Mouse (Mus musculus) lung, postnatal 25 days (tissue): Measurements from ENCODE around the gene Tiprl.

ENCODE experiments used
- DNase-seq: peaks from one replicate; pipeline ENCODE4 v3.0.0; 2022; ENCODE audit warnings: low spot score

Gene Tiprl

GRCm38 (mm10) chr1:165236321-165237298, at the start of gene Tiprl:
Gene Tiprl (minus strand): TSS chr1:165236996.
- DNase-seq = peak; percentile 96

- no peak for DNase-seq
Measured at GRCm38 (mm10) chr1:165284096-165284495, 47.3 kb upstream of the Tiprl start.

GRCm38 (mm10) chr1:165282967-165283345, 46.2 kb upstream of the Tiprl start:
- DNase-seq = no peak

- DNase-seq = no peak
Measured at GRCm38 (mm10) chr1:165282222-165282966, 45.6 kb upstream of the Tiprl start.

GRCm38 (mm10) chr1:165281351-165282221, 44.8 kb upstream of the Tiprl start:
- DNase-seq = peak; percentile 43

- DNase-seq = no peak
Measured at GRCm38 (mm10) chr1:165280741-165281140, 43.9 kb upstream of the Tiprl start.

GRCm38 (mm10) chr1:165274946-165275345, 38.1 kb upstream of the Tiprl start:
- no peak for DNase-seq

- peak; percentile 43 for DNase-seq
Measured at GRCm38 (mm10) chr1:165252027-165252671, 15.4 kb upstream of the Tiprl start.

- DNase-seq = no peak
Measured at GRCm38 (mm10) chr1:165250546-165250945, 13.8 kb upstream of the Tiprl start.

- DNase-seq = no peak
Measured at GRCm38 (mm10) chr1:165248842-165249241, 12.0 kb upstream of the Tiprl start.

- no peak for DNase-seq
Measured at GRCm38 (mm10) chr1:165247788-165248187, 11.0 kb upstream of the Tiprl start.

- DNase-seq = peak; percentile 29
Measured at GRCm38 (mm10) chr1:165247085-165247484, 10.3 kb upstream of the Tiprl start.

- DNase-seq = no peak
Measured at GRCm38 (mm10) chr1:165246587-165246986, 9.8 kb upstream of the Tiprl start.

- DNase-seq = no peak
Measured at GRCm38 (mm10) chr1:165235846-165236245, 950 bp downstream of the Tiprl start.

GRCm38 (mm10) chr1:165233806-165234205, 3.0 kb downstream of the Tiprl start:
- DNase-seq = no peak

GRCm38 (mm10) chr1:165230691-165231090, 6.1 kb downstream of the Tiprl start:
- DNase-seq = no peak

GRCm38 (mm10) chr1:165229577-165229976, 7.2 kb downstream of the Tiprl start:
- no peak for DNase-seq

- no peak for DNase-seq
Measured at GRCm38 (mm10) chr1:165217023-165217589, 19.7 kb downstream of the Tiprl start.

GRCm38 (mm10) chr1:165215831-165216230, 21.0 kb downstream of the Tiprl start:
- DNase-seq = no peak

GRCm38 (mm10) chr1:165205591-165205990, 31.2 kb downstream of the Tiprl start:
- no peak for DNase-seq

- DNase-seq = no peak
Measured at GRCm38 (mm10) chr1:165203488-165204035, 33.2 kb downstream of the Tiprl start.
